Mouse (Mus musculus): Measurements from ENCODE around the gene Nphs2.

- TF ChIP-seq CTCF (IDR thresholded peaks at IDR 0.05; ENCODE audit: low read depth): no peak
- TF ChIP-seq EP300 (IDR thresholded peaks at IDR 0.05; ENCODE audit: low read depth): no peak
Observed at GRCm38 (mm10) chr1:156302911-156303749, 7.4 kb upstream of the Nphs2 start, which contains the start of gene Tdrd5.
